Mouse (Mus musculus): ENCODE measurements at regions not wholly inside any gene's neighbourhood (a gene's known extent, or its start where the extent isn't known, plus 50 kb on each side); places are given as distances from the start of the nearest gene placed in this dataset.

DNA sequence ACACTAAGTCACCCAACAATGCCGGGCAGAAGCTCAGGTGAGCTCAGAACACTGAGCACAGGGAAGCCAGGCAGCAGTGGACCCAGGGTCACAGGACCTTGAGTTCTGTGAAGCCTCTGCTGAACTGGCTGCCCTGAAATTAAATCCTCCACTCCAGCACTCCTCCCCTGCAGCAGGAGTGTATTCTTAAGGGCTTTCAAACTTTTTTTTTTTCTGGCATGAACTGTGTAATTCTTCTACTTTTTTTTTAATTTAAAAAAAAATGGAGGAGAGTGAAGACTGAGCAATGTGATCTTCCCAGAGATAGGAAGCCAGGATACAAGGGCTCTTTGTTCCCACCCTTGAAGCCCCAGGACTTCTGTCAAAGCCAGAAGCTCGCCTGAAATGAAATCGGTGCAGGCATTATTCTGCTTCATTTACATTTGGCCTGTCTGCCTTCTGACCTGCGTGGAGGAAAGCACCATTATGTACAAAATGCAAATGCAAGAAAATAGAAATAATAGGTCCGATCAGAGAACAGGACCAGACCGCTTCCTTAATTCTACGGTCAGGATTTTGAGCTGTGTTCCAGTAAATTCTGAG lies 331.3 kb upstream of the Mki67 start:
- no peak for DNase-seq (ENCODE audit: low read depth, low spot score)

DNA sequence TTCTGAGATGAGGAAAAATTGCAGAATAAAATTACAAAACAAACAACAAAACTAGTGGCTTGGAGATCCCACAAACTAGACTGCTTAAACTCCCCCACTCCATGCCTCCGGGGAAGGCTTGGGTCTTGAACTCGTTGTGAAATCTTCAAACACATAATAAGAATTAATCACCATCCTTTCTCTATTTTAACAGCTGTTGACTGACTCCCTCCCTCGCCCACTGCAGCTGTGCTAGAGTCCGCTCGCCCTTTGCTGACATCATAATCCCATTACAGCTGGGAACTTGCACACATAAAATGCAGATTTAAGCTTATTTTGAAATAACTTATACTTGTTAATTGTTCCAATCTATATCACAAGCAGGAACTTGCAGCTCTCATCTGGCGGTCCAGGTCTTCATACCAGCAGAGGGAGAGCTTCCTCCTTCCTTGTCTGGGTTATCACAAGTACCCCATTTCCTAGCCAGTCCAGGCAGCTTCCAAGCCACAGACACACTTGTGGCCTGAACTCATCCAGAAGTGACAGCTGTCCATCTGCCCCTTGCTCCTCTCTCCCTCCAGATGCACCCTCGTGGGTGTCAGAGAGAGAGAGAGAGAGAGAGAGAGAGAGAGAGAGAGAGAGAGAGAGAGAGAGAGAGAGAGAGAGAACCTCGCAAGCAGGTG lies 332.9 kb upstream of the Mki67 start:
- DNase-seq (ENCODE audit: low read depth, low spot score) = no peak

DNA sequence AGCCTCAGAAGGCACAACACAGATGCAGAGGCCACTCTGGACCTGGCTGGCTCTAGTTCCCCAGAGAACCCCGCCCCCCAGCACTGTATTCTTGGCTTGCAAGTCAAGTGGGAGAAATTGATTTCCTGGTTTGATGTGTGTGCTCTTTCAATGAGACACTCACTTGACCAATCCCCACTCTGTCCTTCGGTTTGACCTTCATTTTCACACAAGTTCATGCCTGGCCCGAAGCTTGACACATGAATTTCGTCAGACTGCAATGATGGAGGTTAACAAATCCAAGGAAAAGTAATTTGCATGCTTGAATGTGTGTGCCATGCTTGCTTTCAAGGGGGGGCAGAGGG lies 333.4 kb upstream of the Mki67 start:
- DNase-seq (ENCODE audit: low read depth, low spot score) = no peak

DNA sequence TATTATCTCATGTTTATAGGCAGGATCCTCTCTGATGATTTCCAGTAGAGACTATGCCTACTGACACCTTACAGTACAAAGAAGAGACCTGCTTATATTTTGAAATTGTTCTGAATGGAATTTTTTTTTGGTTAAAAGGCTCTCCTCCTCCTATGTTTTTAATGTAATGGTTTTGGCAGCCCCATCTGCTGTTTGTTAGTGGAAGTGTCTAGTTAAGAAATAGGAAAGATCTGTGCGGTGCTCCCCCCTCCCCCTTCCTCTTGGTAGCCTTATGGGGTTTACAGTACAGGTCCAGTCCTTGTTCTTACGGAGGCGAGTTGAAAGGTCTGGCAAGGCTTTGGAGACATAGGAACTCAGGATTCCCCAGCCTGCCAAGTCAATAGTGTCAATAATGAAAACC lies 334.0 kb upstream of the Mki67 start:
- DNase-seq (ENCODE audit: low read depth, low spot score) = no peak

DNA sequence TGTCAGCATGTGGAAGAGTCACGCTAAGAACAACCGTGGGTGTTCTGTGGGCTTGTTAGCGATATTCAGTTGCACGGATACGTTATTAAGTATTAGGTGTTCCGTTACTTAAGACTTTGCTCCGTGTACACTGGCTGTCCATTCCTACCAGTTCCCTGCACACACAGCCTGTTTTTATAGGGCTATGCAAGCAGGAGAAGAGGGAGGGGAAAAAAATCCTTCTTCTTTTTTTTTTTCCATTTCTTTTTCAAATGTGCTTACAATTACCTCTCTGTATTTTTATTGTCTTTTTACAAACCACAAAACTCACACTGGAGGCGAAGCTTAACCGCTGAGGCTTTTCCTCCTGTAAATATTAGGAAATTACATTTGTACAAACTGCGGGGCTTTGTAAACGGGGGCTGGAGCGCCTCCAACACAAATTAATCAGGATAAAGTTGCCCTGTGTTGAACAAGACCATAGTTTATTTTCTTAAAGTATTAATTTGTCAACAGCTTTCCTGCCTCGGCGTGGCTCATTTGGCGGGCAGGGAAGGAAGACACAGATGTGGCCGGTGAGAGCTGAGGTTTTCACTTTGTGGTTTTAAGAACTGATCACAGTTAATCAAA lies 340.8 kb upstream of the Mki67 start:
- no peak for DNase-seq (ENCODE audit: low read depth, low spot score)

DNA sequence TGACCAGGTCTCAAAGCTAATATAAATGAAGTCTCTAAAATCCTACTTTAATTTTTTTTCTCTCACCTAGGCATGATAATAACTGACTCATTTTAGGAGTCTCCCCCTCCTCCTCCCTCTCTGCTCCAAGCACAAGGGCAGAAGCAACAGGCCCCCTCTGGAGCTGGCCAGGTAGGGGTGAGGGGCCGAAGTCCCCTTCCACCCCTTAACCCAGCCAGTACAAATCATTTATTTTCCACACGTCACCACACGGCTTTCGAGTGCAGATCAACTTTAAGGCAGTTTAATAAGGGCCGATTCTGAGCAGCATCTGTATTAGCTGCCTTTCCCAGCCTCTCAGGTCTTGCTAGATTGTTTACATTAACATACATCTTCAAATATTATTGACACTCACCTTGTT lies 342.2 kb upstream of the Mki67 start:
- no peak for DNase-seq (ENCODE audit: low read depth, low spot score)

DNA sequence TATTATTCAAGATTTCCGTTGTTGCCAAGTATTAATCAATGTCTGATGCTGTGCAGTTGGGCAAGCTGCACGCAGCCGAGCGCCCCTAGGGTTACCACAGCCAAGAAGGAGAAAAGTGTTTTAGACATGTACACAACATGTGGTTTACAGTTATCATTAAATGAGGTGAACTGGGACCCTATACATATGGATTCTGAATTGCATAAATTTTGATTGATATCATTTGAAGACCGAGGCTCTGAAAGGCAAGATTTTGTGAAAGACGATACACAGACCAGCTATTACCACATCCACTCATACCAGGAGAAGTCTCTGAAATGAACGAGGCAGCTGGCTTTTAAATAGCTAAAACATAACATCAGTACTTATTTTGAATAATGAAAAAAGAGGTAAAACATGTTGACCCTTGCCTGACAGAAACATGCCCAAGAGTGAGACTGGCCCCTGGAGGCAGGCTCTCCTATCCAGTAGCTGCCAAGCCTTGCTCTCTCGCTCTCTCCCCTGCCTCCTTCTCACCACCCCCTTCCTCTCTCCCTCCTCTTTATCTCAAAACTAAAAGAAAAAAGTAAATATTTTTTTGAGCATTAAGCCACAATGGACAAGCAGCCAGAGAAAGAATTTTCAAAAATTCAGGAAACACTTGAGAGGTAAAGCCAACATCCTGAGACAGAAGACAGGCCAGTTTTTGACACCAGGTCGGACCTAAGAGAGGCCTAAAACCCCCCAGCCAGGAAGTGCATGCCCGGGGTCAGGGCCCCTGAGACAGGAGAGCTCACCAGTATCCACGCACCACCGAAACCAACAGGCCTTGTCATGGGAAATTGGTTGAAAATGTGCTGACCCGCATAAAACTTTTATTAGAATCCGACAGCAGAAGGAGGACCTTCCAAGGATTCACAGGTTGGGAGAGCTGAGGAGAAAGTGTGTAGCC lies 342.9 kb upstream of the Mki67 start:
- no peak for DNase-seq (ENCODE audit: low read depth, low spot score)

DNA sequence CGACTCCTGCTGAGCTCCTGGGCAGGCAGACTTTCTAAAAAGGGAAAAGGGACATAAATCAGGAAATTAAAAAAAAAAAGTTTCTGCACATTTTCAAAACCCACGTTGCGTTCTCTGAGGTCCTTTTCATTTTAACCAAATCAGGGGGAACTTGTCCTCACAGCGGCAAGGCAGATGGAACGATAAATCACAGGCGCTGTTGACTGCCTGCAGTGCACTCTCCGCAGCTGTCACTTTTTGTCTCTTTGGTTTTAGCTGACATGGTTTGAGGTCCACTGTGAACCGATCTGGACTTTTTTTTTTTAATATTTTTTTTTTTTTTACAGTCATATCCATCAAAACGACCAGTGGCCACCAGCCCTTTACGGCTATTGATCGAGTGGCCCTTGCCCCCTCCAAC lies 343.7 kb upstream of the Mki67 start:
- DNase-seq (ENCODE audit: low read depth, low spot score) = no peak

DNA sequence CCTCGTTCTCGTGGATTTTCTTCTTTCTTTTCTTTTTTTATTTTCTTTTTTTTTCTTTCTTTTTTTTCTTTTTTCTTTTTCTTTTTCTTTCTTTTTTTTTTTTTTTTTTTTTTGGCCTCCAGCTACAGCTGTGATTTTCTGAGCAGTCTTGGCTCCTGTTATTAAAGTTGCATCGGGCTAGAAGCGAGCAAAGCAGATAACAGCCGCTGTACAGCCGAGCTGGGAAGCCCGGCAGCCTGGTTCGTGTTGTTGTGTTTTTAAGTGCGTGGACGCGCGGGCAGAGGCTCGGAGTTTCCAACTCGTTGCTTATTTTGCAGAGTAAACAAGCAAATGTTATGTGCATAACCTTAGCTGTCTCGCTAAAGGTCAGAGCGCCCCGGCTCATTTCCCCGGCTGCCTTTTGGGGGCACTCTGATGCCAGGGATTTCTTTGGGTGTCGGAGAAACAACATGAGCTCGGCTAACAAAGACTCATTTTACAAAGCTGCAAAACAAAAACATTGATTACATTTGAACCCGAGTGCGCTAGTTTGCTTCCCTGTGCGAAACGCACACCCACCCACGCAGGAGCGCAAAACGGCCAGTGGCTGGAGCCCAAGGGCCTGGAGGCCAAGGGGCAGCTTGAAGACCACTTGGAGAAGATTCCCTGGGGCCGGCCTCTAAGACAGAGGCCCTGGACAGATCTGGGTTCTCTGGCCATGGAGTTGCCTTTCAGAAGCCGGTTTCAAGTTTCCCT lies 344.3 kb upstream of the Mki67 start:
- DNase-seq (ENCODE audit: low read depth, low spot score) = no peak

DNA sequence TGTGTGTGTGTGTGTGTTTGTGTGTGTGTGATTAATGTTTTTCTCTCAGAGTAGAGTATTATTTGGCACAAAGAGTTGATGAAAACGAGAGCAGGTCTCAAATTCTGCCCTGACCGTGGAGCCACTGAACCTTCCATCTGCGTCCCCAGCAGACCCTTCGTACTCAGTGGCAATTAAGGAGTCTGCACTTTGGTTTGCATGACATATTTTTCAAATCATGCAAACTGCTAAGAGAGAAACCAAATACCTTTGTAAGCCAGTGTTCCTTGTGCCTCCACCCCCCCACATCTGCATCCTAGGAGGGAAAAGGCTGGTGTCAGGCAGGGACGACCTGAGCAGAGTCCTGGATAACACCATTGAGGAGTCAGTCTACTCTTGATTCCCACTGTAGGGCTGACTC lies 346.5 kb upstream of the Mki67 start:
- no peak for DNase-seq (ENCODE audit: low read depth, low spot score)

DNA sequence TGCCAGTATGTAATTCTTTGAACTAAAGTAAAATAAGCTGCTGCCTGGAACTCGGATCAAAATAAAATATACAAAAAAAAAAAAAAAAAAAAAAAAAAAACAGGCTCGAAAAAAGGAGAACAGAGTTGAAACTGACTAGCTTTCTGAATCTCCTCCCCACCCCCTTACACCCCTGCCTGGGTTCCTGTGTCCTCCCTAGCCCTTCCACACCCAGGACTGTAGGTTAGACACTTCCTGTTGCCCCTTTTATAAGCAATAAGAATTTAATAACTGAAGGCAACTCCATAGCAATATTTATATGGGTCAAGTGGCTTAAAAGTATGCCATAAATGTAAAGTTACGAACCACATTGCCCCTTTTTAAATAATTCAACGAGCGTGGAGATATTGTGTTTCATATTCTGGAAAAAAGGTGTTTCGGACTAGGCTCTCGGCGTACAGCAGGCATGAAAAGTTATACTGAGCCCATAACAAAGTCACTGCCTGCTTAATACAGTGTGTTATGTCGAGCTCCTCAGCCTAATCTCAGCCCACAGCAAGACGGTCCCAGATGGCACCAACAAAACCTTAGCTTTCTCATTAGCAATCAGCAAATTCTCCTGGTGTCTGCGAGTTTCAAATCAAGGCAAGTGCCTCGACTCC lies 349.0 kb upstream of the Mki67 start:
- no peak for DNase-seq (ENCODE audit: low read depth, low spot score)

DNA sequence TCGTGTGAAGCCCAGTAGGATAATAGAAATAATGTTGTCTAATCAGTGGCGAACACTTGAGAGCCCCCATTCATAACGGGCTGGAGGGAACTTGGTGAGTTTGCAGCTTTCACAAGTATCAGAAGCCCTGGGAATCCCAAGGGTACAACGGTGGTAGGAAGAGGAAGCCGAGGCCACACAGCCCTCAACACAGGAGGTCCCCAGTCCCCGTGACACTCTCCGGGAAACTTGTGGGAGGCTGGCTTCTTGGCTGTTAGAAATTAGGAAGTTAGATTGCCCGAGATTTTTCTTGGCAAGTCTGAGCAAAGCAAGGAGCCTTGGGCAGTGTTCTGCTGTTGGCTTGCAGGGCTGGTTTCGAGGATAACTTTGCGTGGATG lies 349.5 kb upstream of the Mki67 start:
- DNase-seq (ENCODE audit: low read depth, low spot score) = no peak

DNA sequence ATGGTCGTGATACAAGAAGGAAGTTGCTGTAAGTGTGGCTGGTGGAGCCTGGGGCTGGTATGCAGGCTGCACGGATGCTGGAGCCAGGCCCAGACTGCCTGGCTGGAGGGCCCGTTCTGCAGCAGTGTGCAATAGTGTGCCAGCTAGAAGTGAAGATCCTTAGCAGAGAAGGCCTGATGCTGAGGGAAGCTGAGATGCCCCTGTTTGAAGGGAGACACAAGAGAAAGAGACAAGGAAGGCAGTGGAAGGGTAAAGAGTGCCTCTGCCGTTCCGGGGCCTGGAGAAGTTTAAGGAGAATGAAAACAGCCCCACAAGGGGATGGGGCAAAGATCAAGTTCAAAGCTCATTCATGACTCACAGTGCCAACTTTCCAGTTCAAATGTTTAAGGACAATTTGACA lies 354.7 kb upstream of the Mki67 start:
- no peak for DNase-seq (ENCODE audit: low read depth, low spot score)

DNA sequence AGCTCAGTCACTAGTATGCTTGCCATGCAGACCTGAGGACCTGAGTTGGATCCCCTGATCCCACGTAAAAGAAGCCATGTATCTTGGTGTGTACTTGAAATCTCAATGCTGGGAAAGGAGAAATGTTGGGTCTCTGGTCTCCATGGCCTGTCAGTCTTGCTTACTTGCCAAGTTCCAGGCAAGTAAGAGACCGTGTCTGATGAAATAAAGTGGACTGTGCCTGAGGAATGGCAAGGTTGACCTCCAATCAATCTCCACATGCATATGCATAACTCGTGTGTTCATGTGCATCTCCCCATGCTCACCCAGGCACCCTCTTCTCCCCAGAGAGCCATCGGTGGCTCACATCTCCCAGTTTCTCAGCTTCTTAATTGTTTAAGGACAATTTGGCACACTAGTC lies 355.2 kb upstream of the Mki67 start:
- DNase-seq (ENCODE audit: low read depth, low spot score) = no peak

DNA sequence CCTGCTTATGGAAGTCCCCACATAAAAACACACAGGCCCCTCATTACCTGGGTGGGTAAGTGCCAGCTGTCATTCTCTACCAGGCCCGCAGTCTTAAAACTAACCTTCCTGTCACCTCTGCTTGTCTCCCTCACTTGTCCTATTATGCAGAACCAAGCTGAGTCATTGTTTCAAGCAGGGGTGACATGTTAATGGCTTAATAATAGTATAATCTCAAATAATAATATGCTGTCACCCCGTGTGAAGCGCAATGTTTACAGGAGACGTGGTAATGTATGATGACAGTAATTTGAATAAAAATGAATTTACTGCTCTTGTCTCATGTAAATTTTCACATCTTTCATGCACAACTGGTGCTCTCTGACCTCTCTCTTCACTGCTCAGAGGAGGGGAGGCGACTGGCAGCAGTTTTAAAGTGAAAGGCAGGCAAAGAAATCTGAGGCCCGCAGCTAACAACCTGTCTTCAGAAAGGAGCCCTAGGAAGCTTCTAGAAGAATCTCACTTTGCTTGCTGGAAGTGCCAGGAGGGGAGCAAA lies 357.2 kb upstream of the Mki67 start:
- DNase-seq (ENCODE audit: low read depth, low spot score) = no peak

DNA sequence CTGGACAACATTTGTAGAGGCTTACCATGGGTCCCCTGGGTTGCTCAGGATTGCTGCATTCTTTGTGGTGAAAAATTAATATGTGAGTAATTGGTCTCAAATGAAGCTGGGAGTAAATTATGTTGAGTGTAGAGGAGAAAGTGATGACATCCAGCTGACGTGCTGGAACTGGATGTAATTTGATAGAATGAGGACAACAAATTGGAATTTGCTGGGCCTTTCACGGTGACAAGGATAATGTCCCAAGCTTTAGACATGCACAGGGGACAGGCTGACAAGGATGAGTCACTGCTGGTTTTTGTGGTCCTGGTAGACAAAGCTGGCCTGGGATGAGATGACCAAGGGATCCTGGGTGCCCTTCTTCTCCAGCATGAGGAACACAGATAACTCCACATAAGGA lies 357.9 kb upstream of the Mki67 start:
- no peak for DNase-seq (ENCODE audit: low read depth, low spot score)

DNA sequence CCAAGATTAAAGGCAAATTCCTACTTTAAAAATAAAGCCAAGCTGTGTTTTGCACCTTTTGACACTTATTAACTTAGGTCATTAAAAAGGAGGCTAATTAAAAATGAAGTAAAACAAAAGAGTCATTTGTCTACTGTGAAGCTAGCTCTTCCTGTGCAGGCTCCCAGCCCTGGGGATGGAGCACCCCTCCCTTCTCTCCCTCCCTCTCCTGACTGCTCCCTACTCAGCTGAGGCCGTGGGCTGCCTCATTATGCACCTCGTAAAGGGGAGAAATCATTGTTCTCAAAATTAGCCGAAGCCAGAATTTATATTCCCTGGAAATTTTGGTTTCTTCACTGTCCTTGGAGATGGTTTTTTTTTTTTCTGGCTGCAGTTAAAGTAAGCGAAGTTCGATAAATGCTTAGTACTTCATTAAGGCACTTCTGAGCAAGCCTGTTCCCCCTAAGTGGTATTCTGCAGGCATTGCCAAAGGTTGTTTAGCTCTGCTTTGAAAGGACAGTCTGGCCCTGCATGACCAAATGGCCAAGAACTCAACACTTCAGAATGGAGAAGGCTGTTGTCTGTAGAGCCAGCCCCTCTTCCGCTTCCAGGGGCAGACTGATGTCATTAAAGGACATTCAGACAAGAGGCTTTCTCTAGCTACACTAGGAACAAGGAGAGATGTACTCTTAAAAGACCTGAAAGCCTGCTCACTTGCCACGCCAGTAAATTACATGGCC lies 365.5 kb upstream of the Mki67 start:
- no peak for DNase-seq (ENCODE audit: low read depth, low spot score)

DNA sequence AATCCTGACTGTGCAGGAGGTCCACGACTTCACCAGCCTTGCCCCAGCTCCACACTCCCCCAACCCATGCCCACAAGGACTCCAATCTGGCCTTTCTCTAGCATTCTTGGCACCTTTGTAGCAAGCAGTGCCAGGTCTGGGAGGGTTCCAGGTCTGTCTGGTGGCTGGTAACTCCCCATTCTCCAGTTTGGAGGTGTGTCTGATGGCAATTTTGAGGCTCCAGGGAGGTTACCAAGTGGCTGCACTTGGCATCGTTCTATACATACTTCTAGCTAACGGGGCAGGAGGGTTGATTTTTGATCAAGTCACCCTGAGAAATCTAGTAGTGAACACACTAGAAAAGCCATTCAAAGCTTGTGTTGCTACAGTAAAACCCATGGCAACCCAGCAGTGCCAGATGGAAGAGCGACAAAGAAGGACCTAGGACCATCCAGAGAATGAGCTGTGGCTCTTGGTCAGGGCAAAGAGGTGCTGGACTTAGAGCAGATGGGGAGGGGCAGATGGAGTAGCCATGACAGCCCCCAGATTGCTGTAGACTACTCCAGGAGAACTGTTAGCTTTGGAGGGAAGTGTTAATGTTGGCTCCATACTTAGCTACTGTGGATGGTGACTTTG lies 366.2 kb upstream of the Mki67 start:
- DNase-seq (ENCODE audit: low read depth, low spot score) = no peak

DNA sequence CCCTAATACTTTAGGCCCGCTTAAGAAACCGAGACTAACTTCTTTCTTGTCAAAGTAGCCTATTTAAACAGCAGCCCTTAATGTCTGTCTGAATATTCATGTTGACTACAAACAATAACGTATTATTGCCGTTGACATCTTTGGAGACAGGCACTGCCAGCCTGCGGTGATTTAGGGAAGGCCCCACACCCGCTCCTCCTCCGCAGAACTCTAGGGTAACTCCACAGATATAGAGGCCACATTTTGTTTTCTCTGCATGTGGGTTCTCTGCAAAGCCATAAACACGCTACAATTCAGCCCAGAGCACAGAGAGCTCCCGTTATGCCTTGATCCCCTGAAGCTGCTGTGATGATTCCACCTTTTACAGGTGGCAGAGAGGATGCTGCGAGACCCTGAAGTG lies 366.8 kb upstream of the Mki67 start:
- DNase-seq (ENCODE audit: low read depth, low spot score) = no peak

Data from ZHBTc4 (cell line).